8 mouse cellular contexts compared by ENCODE assay signal in genomic region chr2:21204912-21205830, GRCm38 (mm10). TPM values are rescaled to one million over a fixed set of nuclear protein-coding genes. Genes with fewer than 3 reads are reported as not detected.
A peak's percentile ranks its signal among the peaks of the same experiment; 100 is the strongest.
DNase-seq lines count a peak whose midpoint lies in the region; ATAC-seq lines count a peak whose summit lies in the region.

Enkur (minus strand) TSS chr2:21205365.
Thnsl1 (plus strand) TSS chr2:21205724.

- 0 out of 2 replicates have a peak, but pooled peaks cover under 1% of the 10 kb centered on the region for H3K36me3 ChIP-seq in heart, embryonic 13.5 days
- no peaks in the 10 kb centered on the region for H3K36me3 ChIP-seq in liver, embryonic 12.5 days
- no peaks in the 10 kb centered on the region for H3K36me3 ChIP-seq in stomach, embryonic 15.5 days

- H3K9ac ChIP-seq in heart, embryonic 13.5 days, result peak within 1 kb of the TSS; percentile 83
- peak within 1 kb of the TSS; percentile 72 for H3K9ac ChIP-seq in liver, embryonic 12.5 days
- H3K9ac ChIP-seq in stomach, embryonic 15.5 days, result peak within 1 kb of the TSS; percentile 18

- H3K4me1 ChIP-seq in brown adipose tissue, adult 24 weeks (ENCODE audit: control insufficient read depth, insufficient read depth, insufficient read length, low read length), result no peaks in the 10 kb centered on the region
- peaks cover 23% of the 10 kb centered on the region for H3K4me1 ChIP-seq in heart, embryonic 13.5 days
- peaks cover 12% of the 10 kb centered on the region for H3K4me1 ChIP-seq in liver, embryonic 12.5 days
- no peaks in the 10 kb centered on the region for H3K4me1 ChIP-seq in stomach, embryonic 15.5 days

- H3K4me2 ChIP-seq in heart, embryonic 13.5 days, result peak within 1 kb of the TSS; percentile 79
- peak within 1 kb of the TSS; percentile 84 for H3K4me2 ChIP-seq in liver, embryonic 12.5 days
- peak within 1 kb of the TSS; percentile 72 for H3K4me2 ChIP-seq in stomach, embryonic 15.5 days

- peak within 1 kb of the TSS; percentile 96 for H3K4me3 ChIP-seq in brown adipose tissue, adult 24 weeks (ENCODE audit: insufficient read depth, low read depth, low read length)
- H3K4me3 ChIP-seq in heart, embryonic 13.5 days, result peak within 1 kb of the TSS; percentile 73
- H3K4me3 ChIP-seq in liver, embryonic 12.5 days, result peak within 1 kb of the TSS; percentile 70
- peak within 1 kb of the TSS; percentile 60 for H3K4me3 ChIP-seq in stomach, embryonic 15.5 days (replicated peaks)

- ATAC-seq in heart, embryonic 13.5 days (ENCODE audit: extremely low read depth, insufficient number of reproducible peaks, low FRiP score, low TSS enrichment), result peak; percentile 97
- peak; percentile 99 for ATAC-seq in liver, embryonic 12.5 days
- peak; percentile 99 for ATAC-seq in stomach, embryonic 15.5 days (ENCODE audit: insufficient read depth, low FRiP score, low read depth)

- WGBS in heart, embryonic 13.5 days, result 2% methylated on average over 43 of the region's 43 CpGs
- WGBS in liver, embryonic 12.5 days (ENCODE audit: insufficient replicate concordance), result 3% methylated on average over 43 of the region's 43 CpGs
- WGBS in stomach, embryonic 15.5 days, result 1% methylated on average over 43 of the region's 43 CpGs

- no peaks in the 10 kb centered on the region for H3K9me3 ChIP-seq in heart, embryonic 13.5 days
- H3K9me3 ChIP-seq in liver, embryonic 12.5 days (replicated peaks), result no peaks in the 10 kb centered on the region
- H3K9me3 ChIP-seq in stomach, embryonic 15.5 days, result no peaks in the 10 kb centered on the region

- DNase-seq in CD4-positive, CD25-positive, alpha-beta regulatory T cell, adult 2 months (ENCODE audit: low read depth, low spot score), result peak; percentile 98
- peak; percentile 45 for DNase-seq in fat pad, adult 2 months (ENCODE audit: extremely low read depth, low read depth, low spot score)
- peak; percentile 99 for DNase-seq in kidney, postnatal 10 days
- DNase-seq in natural killer cell, adult 2 months (ENCODE audit: low spot score in 2 of 2), result peak; percentile 100

- H3K27me3 ChIP-seq in heart, embryonic 13.5 days (replicated peaks), result no peaks in the 10 kb centered on the region
- no peaks in the 10 kb centered on the region; the same call in 1 of the 2 replicates for H3K27me3 ChIP-seq in liver, embryonic 12.5 days (replicated peaks)
- H3K27me3 ChIP-seq in stomach, embryonic 15.5 days (replicated peaks), result no peaks in the 10 kb centered on the region

- peak within 1 kb of the TSS; percentile 48; the same call in 1 of the 2 replicates for H3K27ac ChIP-seq in brown adipose tissue, adult 24 weeks (replicated peaks; ENCODE audit: low read depth, low read length)
- peak within 1 kb of the TSS; percentile 72 for H3K27ac ChIP-seq in heart, embryonic 13.5 days (replicated peaks)
- H3K27ac ChIP-seq in liver, embryonic 12.5 days, result peak within 1 kb of the TSS; percentile 41
- peak within 1 kb of the TSS; percentile 52; the same call in 1 of the 2 replicates for H3K27ac ChIP-seq in stomach, embryonic 15.5 days

RNA-seq across cellular contexts. Expression of gene Enkur, which starts in this region (rescaled TPM):
- polyA plus RNA-seq in brown adipose tissue, adult 24 weeks (2012; ENCODE audit: insufficient read depth, insufficient read length, missing spikeins), result not detected in 2 replicates
- polyA plus RNA-seq in heart, embryonic 13.5 days (2015; fragmentation: Nextera tagmentation; extraction: Ambion mirVana), result 1.1 and 1.9 TPM in 2 replicates
- polyA plus RNA-seq in liver, embryonic 12.5 days (2016; fragmentation: Nextera tagmentation; extraction: Ambion mirVana), result not detected in 2 replicates
- polyA plus RNA-seq in stomach, embryonic 15.5 days (2015; fragmentation: Nextera tagmentation; extraction: Ambion mirVana), result 0.69 and 0.84 TPM in 2 replicates

RNA-seq across cellular contexts. Expression of gene Thnsl1, which starts in this region (rescaled TPM):
- polyA plus RNA-seq in brown adipose tissue, adult 24 weeks (2012; ENCODE audit: insufficient read depth, insufficient read length, missing spikeins), result 6.0 and 9.6 TPM in 2 replicates
- polyA plus RNA-seq in heart, embryonic 13.5 days (2015; fragmentation: Nextera tagmentation; extraction: Ambion mirVana), result 6.0 and 7.3 TPM in 2 replicates
- 2.8 and 3.1 TPM in 2 replicates for polyA plus RNA-seq in liver, embryonic 12.5 days (2016; fragmentation: Nextera tagmentation; extraction: Ambion mirVana)
- 6.4 and 7.6 TPM in 2 replicates for polyA plus RNA-seq in stomach, embryonic 15.5 days (2015; fragmentation: Nextera tagmentation; extraction: Ambion mirVana)

Comparison
In these comparisons a context has a peak if more than half of its experiments do, and no peak if none do; other contexts are left out.
1. Peak in every context shown above with its lines: DNase-seq, ATAC-seq, H3K4me3 ChIP-seq and H3K27ac ChIP-seq.
2. DNase-seq: peak in every context shown above with its lines; median percentile 100 in natural killer cell, adult 2 months; 99 in kidney, postnatal 10 days; 98 in CD4-positive, CD25-positive, alpha-beta regulatory T cell, adult 2 months; 45 in fat pad, adult 2 months.
3. H3K9ac ChIP-seq: peak in every context shown above with its lines; median percentile 83 in heart, embryonic 13.5 days; 72 in liver, embryonic 12.5 days; 18 in stomach, embryonic 15.5 days.